Mouse (Mus musculus) lung, embryonic 16.5 days (tissue): ENCODE measurements around the gene Glis3. TPM values are rescaled to one million over a fixed set of nuclear protein-coding genes. Genes with fewer than 3 reads are reported as not detected.

Experiments
- polyA plus RNA-seq: library from polyadenylated mRNA; unstranded; fragments of >200 nt; fragmentation: Nextera tagmentation; extraction: Ambion mirVana; gene quantifications from 2 replicates; pipeline ENCODE4 v1.2.1, GENCODE M21; 2015

Gene Glis3
- polyA plus RNA-seq, 1 experiment from 2014 or later: 3.3 TPM

Other genes starting within 250 kb of the Glis3 start
- gene Slc1a1, start 155.0 kb upstream of the Glis3 start, polyA plus RNA-seq: 4.8 TPM in 2 replicates